Mouse (Mus musculus): ENCODE data around the gene Actr8. TPM values are rescaled to one million over a fixed set of nuclear protein-coding genes. Genes with fewer than 3 reads are reported as not detected.

Actr8 gene
- polyA plus RNA-seq, 1 experiment from 2014 or later = 69.8 TPM

DNA sequence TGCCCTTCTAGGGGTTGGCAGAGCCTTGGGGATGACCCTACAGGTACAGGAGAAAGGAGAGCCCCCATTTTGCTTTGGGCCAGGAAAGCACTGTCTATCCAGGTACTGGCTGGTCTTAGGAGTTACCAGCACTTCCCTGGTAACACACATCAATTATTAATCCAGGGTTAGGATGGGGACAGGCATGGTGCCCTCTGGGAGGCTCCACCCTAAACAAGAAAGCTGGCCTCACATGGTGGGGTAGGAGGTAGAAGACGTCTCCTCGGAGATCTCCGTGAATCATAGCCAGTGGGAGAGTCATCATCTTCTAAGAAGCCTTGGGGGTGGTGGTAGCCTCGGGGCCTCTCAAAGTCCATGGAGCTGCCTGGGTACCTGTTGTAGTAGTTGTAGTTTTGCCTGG, 68.8 kb downstream of the Actr8 start:
- ATAC-seq (ENCODE audit: low FRiP score, low read depth) = no peak
- 90% methylated on average over 4 of the region's 4 CpGs for WGBS

DNA sequence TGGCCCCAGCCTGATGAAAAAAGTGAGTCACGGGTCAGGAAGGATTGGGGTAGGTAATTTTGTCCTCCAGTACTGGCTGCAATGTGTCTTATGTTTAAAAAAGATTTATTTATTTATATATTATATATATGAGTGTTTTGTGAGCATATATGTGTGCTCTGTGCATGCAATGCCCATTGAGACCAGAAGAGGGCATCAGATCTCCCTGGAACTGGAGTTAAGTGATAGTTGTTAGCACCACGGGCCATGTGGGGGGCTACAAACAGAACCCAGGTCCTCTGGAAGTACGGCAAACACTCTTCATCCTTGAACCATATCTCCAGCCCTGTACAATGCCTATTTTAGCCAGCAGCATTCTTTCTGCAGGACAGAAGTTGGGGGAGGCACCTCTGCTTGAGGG, 69.9 kb downstream of the Actr8 start:
- no peak for ATAC-seq (ENCODE audit: low FRiP score, low read depth)
- 79% methylated on average over 3 of the region's 3 CpGs for WGBS
- Histone ChIP-seq H3K4me1 (no peaks in the 10 kb centered on the region), H3K27me3 (no peaks in the 10 kb centered on the region), H3K4me2 (replicated peaks) (no peak overlapping the region), H3K9me3 (no peaks in the 10 kb centered on the region), H3K27ac (no peak overlapping the region), H3K36me3 (no peaks in the 10 kb centered on the region), H3K9ac (no peak overlapping the region), H3K4me3 (no peak overlapping the region)

More for the DNA sequence above, 68.8 kb downstream of the Actr8 start:
- H3K4me1 ChIP-seq = no peaks in the 10 kb centered on the region
- no peak overlapping the region for H3K9ac ChIP-seq
- no peaks in the 10 kb centered on the region for H3K36me3 ChIP-seq
- H3K4me3 ChIP-seq = no peak overlapping the region
- no peak overlapping the region for H3K4me2 ChIP-seq (replicated peaks)
- H3K27ac ChIP-seq = no peak overlapping the region
- no peaks in the 10 kb centered on the region for H3K9me3 ChIP-seq
- no peaks in the 10 kb centered on the region for H3K27me3 ChIP-seq

DNA sequence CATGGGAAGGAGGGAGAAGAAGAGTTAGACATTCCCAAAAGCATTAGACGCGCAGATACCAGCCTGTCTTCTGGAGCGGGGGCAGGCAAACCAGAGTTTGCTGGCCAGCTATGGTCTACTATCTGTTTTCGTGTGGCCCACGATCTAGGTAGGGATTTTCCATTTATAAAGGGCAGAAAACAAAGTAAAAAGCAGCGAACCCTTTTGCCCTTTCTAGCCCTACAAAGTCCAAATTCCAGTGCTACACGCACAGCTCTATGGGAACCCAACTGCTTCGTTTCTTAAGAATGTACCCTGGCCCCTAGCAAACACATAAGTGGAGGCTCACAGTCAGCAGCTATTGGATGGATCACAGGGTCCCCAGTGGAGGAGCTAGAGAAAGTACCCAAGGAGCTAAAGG, 72.1 kb downstream of the Actr8 start:
- no peak for ATAC-seq (ENCODE audit: low FRiP score, low read depth)
- no peak overlapping the region for H3K4me3 ChIP-seq
- H3K4me2 ChIP-seq (replicated peaks) = no peak overlapping the region
- no peaks in the 10 kb centered on the region for H3K4me1 ChIP-seq
- H3K27me3 ChIP-seq = no peaks in the 10 kb centered on the region
- H3K36me3 ChIP-seq = no peaks in the 10 kb centered on the region
- no peak overlapping the region for H3K27ac ChIP-seq
- no peak overlapping the region for H3K9ac ChIP-seq
- no peaks in the 10 kb centered on the region for H3K9me3 ChIP-seq
- WGBS = 93% methylated on average over 8 of the region's 8 CpGs

DNA sequence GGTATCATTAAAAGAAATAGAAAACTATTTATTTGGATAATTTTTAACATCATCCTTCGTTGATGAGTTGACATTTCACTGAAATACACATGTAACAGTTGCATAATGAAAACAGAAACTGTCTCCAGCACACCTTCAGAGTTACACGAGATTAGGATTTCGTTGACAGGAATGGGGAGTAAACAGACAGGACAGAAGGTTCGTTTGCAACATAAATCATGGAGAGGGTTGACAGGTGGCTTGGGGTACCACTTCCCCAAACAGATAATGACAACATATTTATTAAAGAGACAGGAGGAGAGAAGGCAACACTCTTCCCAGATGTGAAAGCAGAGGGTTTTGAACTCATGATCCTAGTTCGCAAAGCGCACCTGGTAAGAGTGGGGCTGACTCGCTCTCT, 76.8 kb downstream of the Actr8 start:
- Histone ChIP-seq H3K4me2 (replicated peaks) (no peak overlapping the region), H3K36me3 (no peaks in the 10 kb centered on the region), H3K27me3 (no peaks in the 10 kb centered on the region), H3K27ac (no peak overlapping the region), H3K9me3 (no peaks in the 10 kb centered on the region), H3K9ac (no peak overlapping the region), H3K4me3 (no peak overlapping the region), H3K4me1 (peaks cover 7% of the 10 kb centered on the region; the same call in 1 of the 2 replicates)
- WGBS = 80% methylated on average over 7 of the region's 7 CpGs
- ATAC-seq (ENCODE audit: low FRiP score, low read depth) = no peak

Small RNAs within 50 kb of the gene (microRNA-seq; reads per million reads assigned to microRNA genes)
- not detected for gene Mir6947

Other genes starting within 250 kb of the Actr8 start
- 298 and 303 TPM in 2 replicates for gene Selenok, start 10.0 kb upstream of the Actr8 start, polyA plus RNA-seq (2015; fragmentation: Nextera tagmentation; extraction: Ambion mirVana)
- gene Il17rb, start 30.6 kb downstream of the Actr8 start, polyA plus RNA-seq (2015; fragmentation: Nextera tagmentation; extraction: Ambion mirVana) = 0.93 and 1.1 TPM in 2 replicates
- 0.24 TPM in 2 replicates for gene Chdh, start 30.7 kb downstream of the Actr8 start, polyA plus RNA-seq (2015; fragmentation: Nextera tagmentation; extraction: Ambion mirVana)

All from limb, embryonic 13.5 days (tissue).